Mouse (Mus musculus) kidney, adult 2 months (tissue): ENCODE measurements around the gene Hc. TPM values are rescaled to one million over a fixed set of nuclear protein-coding genes. Genes with fewer than 3 reads are reported as not detected.

Source experiments
- DNase-seq: peaks from one replicate; pipeline ENCODE4 v3.0.0; 2021
- H3K27ac ChIP-seq: fragments of 200-500 bp; 2 replicates; pipeline ENCODE4 v1.5.1; 2012; ENCODE audit warnings: low read depth, low read length, control low read depth, inconsistent platforms; ENCODE audit not compliant: insufficient read depth
- H3K27me3 ChIP-seq: fragments of 200-500 bp; replicated peaks from 2 replicates; pipeline ENCODE4 v1.6.1; 2012; ENCODE audit warnings: mild to moderate bottlenecking, moderate library complexity, low read length, inconsistent platforms; ENCODE audit not compliant: control insufficient read depth, insufficient read depth
- H3K36me3 ChIP-seq: fragments of 200-500 bp; 2 replicates; pipeline ENCODE4 v1.6.1; 2012; ENCODE audit warnings: mild to moderate bottlenecking, moderate library complexity, low read length, inconsistent platforms; ENCODE audit not compliant: control insufficient read depth, insufficient read depth
- H3K4me1 ChIP-seq: fragments of 200-500 bp; 2 replicates; pipeline ENCODE4 v1.6.1; 2011; ENCODE audit warnings: low read length; ENCODE audit not compliant: control insufficient read depth, insufficient read depth
- H3K4me3 ChIP-seq: fragments of 200-500 bp; 2 replicates; pipeline ENCODE4 v1.5.1; 2011; ENCODE audit warnings: mild to moderate bottlenecking, low read depth, low read length, control low read depth; ENCODE audit not compliant: insufficient read depth
- CTCF ChIP-seq: fragments of 200-500 bp; conservative IDR thresholded peaks from 2 replicates; pipeline ENCODE4 v1.5.1; 2011; ENCODE audit warnings: low read depth, mild to moderate bottlenecking, control low read depth, low read length, moderate library complexity, mixed read lengths; ENCODE audit not compliant: insufficient read depth, insufficient read length
- POLR2A ChIP-seq: fragments of 200-500 bp; IDR thresholded peaks from one replicate; pipeline ENCODE4 v1.6.1; 2011; ENCODE audit warnings: low read depth, low read length, control low read depth
- WGBS: fragments of 180-500 bp; shearing (Covaris S2); methylation state at CpG from one replicate; pipeline ENCODE4 v1.1.7; 2018; 5-methylcytosine and 5-hydroxymethylcytosine counted together
- polyA plus RNA-seq: library from polyadenylated mRNA; depleted of rRNA; stranded (reverse); fragments of >200 nt; gene quantifications from 2 replicates; pipeline ENCODE4 v1.2.3, GENCODE M21; 2012

Gene Hc
- polyA plus RNA-seq, 1 experiment = 0.13 TPM

- no peaks in the 10 kb centered on the region for H3K4me1 ChIP-seq
- WGBS = 88% methylated on average over 8 of the region's 8 CpGs
- H3K4me3 ChIP-seq = no peak overlapping the region
- H3K36me3 ChIP-seq = no peaks in the 10 kb centered on the region
- H3K27ac ChIP-seq = no peak overlapping the region
- TF ChIP-seq CTCF (no peak), POLR2A (no peak)
- no peaks in the 10 kb centered on the region for H3K27me3 ChIP-seq
- DNase-seq = no peak
Measured at GRCm38 (mm10) chr2:34976945-34977658, 84.1 kb downstream of the Hc start.

GRCm38 (mm10) chr2:34976447-34976846, 84.8 kb downstream of the Hc start:
- H3K27ac ChIP-seq = no peak overlapping the region
- no peaks in the 10 kb centered on the region for H3K36me3 ChIP-seq
- H3K4me1 ChIP-seq = no peaks in the 10 kb centered on the region
- DNase-seq = no peak
- no peak overlapping the region for H3K4me3 ChIP-seq
- H3K27me3 ChIP-seq = no peaks in the 10 kb centered on the region
- TF ChIP-seq POLR2A = no peak
- 82% methylated on average over 6 of the region's 6 CpGs for WGBS

- DNase-seq = no peak
- H3K36me3 ChIP-seq = no peaks in the 10 kb centered on the region
- H3K27me3 ChIP-seq = no peaks in the 10 kb centered on the region
- H3K4me1 ChIP-seq = no peaks in the 10 kb centered on the region; the same call in 1 of the 2 replicates
- 80% methylated on average over 8 of the region's 8 CpGs for WGBS
- TF ChIP-seq POLR2A = no peak
- no peak for TF ChIP-seq CTCF
- no peak overlapping the region for H3K27ac ChIP-seq
- H3K4me3 ChIP-seq = no peak overlapping the region
Measured at GRCm38 (mm10) chr2:34973087-34973486, 88.2 kb downstream of the Hc start.

GRCm38 (mm10) chr2:34971080-34971888, 90.0 kb downstream of the Hc start:
- Histone ChIP-seq H3K4me1 (no peaks in the 10 kb centered on the region; the same call in 1 of the 2 replicates), H3K27me3 (no peaks in the 10 kb centered on the region), H3K27ac (no peak overlapping the region), H3K4me3 (no peak overlapping the region), H3K36me3 (no peaks in the 10 kb centered on the region)
- TF ChIP-seq POLR2A = no peak
- no peak for TF ChIP-seq CTCF
- no peak for DNase-seq
- WGBS = 58% methylated on average over 11 of the region's 11 CpGs

- H3K4me1 ChIP-seq = no peaks in the 10 kb centered on the region; the same call in 1 of the 2 replicates
- peak; percentile 80 for DNase-seq
- no peak overlapping the region for H3K27ac ChIP-seq
- no peak overlapping the region for H3K4me3 ChIP-seq
- no peaks in the 10 kb centered on the region for H3K36me3 ChIP-seq
- no peaks in the 10 kb centered on the region for H3K27me3 ChIP-seq
- 19% methylated on average over 9 of the region's 9 CpGs for WGBS
- TF ChIP-seq POLR2A (no peak), CTCF (peak; percentile 84)
Measured at GRCm38 (mm10) chr2:34970092-34970750, 91.0 kb downstream of the Hc start.

- TF ChIP-seq POLR2A = no peak
- TF ChIP-seq CTCF = no peak
- no peaks in the 10 kb centered on the region; the same call in 1 of the 2 replicates for H3K4me1 ChIP-seq
- H3K36me3 ChIP-seq = no peaks in the 10 kb centered on the region
- no peak overlapping the region for H3K4me3 ChIP-seq
- DNase-seq = peak; percentile 32
- no peak overlapping the region for H3K27ac ChIP-seq
- 65% methylated on average over 7 of the region's 7 CpGs for WGBS
- H3K27me3 ChIP-seq = no peaks in the 10 kb centered on the region
Measured at GRCm38 (mm10) chr2:34969166-34969565, 92.1 kb downstream of the Hc start.

GRCm38 (mm10) chr2:34966243-34966934, 94.8 kb downstream of the Hc start:
- Histone ChIP-seq H3K27me3 (no peaks in the 10 kb centered on the region), H3K36me3 (no peaks in the 10 kb centered on the region), H3K27ac (no peak overlapping the region), H3K4me1 (no peaks in the 10 kb centered on the region; the same call in 1 of the 2 replicates), H3K4me3 (no peak overlapping the region)
- DNase-seq = no peak
- 83% methylated on average over 8 of the region's 8 CpGs for WGBS
- TF ChIP-seq CTCF = no peak
